Mouse (Mus musculus) inflammation-experienced regulatory T-cells (primary cell): ENCODE measurements around the gene Rps16. TPM values are rescaled to one million over a fixed set of nuclear protein-coding genes. Genes with fewer than 3 reads are reported as not detected.

ENCODE experiments used
- polyA plus RNA-seq, 2 experiments: library from polyadenylated mRNA; unstranded; fragments of 100-300 nt; shearing (Covaris generic); gene quantifications; one replicate each; pipeline ENCODE4 v1.2.1; 2017

Gene Rps16
- polyA plus RNA-seq, result 100 to 1,000 TPM; 680 to 735 TPM

GRCm38 (mm10) chr7:28350155-28350883 is at the start of gene Rps16:
Gene Rps16, plus strand, starts transcription at chr7:28350652.

GRCm38 (mm10) chr7:28301616-28302433 is 48.6 kb upstream of the Rps16 start, which contains the start of gene Dll3:
Gene Dll3, minus strand, starts transcription at chr7:28302238.

GRCm38 (mm10) chr7:28311926-28312543 is 38.4 kb upstream of the Rps16 start, which contains the start of gene Timm50:
Gene Timm50, minus strand, starts transcription at chr7:28312072.

GRCm38 (mm10) chr7:28338108-28338998 is 12.1 kb upstream of the Rps16 start, which contains the start of gene Supt5:
Gene Supt5, minus strand, starts transcription at chr7:28338746.

GRCm38 (mm10) chr7:28372251-28373108 is 22.0 kb downstream of the Rps16 start, which contains the start of gene Plekhg2:
Gene Plekhg2, minus strand, starts transcription at chr7:28372599.

GRCm38 (mm10) chr7:28380237-28381016 is 30.0 kb downstream of the Rps16 start, which contains the start of gene Zfp36:
Gene Zfp36, minus strand, starts transcription at chr7:28380253.

GRCm38 (mm10) chr7:28392429-28393271 is 42.2 kb downstream of the Rps16 start, which contains the start of the genes Med29 and Paf1:
Gene Med29, minus strand, starts transcription at chr7:28392708.
Gene Paf1, plus strand, starts transcription at chr7:28392951.

Other genes starting within 250 kb of the Rps16 start
- under 1 TPM; 0.08 to 0.70 TPM for gene 9530053A07Rik, start 221.2 kb upstream of the Rps16 start, polyA plus RNA-seq
- 100 to 1,000 TPM; 151 to 160 TPM for gene Fbl, start 180.9 kb upstream of the Rps16 start, polyA plus RNA-seq
- 10 to 100 TPM; 11.0 to 12.3 TPM for gene Dyrk1b, start 171.2 kb upstream of the Rps16 start, polyA plus RNA-seq
- gene Eid2, start 82.8 kb upstream of the Rps16 start, polyA plus RNA-seq, result 10 to 100 TPM; 18.0 to 22.6 TPM
- 1 to 10 TPM; 4.2 to 6.9 TPM for gene Eid2b, start 72.9 kb upstream of the Rps16 start, polyA plus RNA-seq
- under 1 TPM in 1 of 2 experiments, not detected in 1; 0.75 TPM for gene Selenov, start 59.5 kb upstream of the Rps16 start, polyA plus RNA-seq
- gene Dll3, start 48.4 kb upstream of the Rps16 start, polyA plus RNA-seq, result under 1 TPM in 1 of 2 experiments, not detected in 1; 0.83 TPM
- gene Timm50, start 38.6 kb upstream of the Rps16 start, polyA plus RNA-seq, result 10 to 100 TPM; 74.5 to 88.5 TPM
- 100 to 1,000 TPM; 165 to 199 TPM for gene Supt5, start 11.9 kb upstream of the Rps16 start, polyA plus RNA-seq
- gene Plekhg2, start 21.9 kb downstream of the Rps16 start, polyA plus RNA-seq, result 10 to 100 TPM; 67.3 to 73.4 TPM
- gene Zfp36, start 29.6 kb downstream of the Rps16 start, polyA plus RNA-seq, result 100 to 1,000 TPM; 254 to 461 TPM
- 10 to 100 TPM; 27.4 to 29.1 TPM for gene Med29, start 42.1 kb downstream of the Rps16 start, polyA plus RNA-seq
- gene Paf1, start 42.3 kb downstream of the Rps16 start, polyA plus RNA-seq, result 100 to 1,000 TPM; 116 to 155 TPM
- gene Gmfg, start 86.8 kb downstream of the Rps16 start, polyA plus RNA-seq, result 100 to 1,000 TPM; 310 to 538 TPM
- 1 to 10 TPM in 1 of 2 experiments, under 1 TPM in 1; 0.86 to 5.1 TPM for gene Lrfn1, start 101.3 kb downstream of the Rps16 start, polyA plus RNA-seq
- under 1 TPM in 1 of 2 experiments, not detected in 1; 0.48 TPM for gene Ifnl2, start 159.8 kb downstream of the Rps16 start, polyA plus RNA-seq
- gene Ifnl3, start 172.2 kb downstream of the Rps16 start, polyA plus RNA-seq, result under 1 TPM in 1 of 2 experiments, not detected in 1; 0.60 TPM
- not detected for gene Sycn, start 190.2 kb downstream of the Rps16 start, polyA plus RNA-seq
- not detected for gene Nccrp1, start 196.6 kb downstream of the Rps16 start, polyA plus RNA-seq
- gene Samd4b, start 247.5 kb downstream of the Rps16 start, polyA plus RNA-seq, result 10 to 100 TPM; 23.9 to 30.0 TPM
- gene Pak4, start 247.5 kb downstream of the Rps16 start, polyA plus RNA-seq, result 1 to 10 TPM; 6.3 to 8.7 TPM